Mouse (Mus musculus) testis, adult 2 months (tissue): ENCODE measurements at regions not wholly inside any gene's neighbourhood (a gene's known extent, or its start where the extent isn't known, plus 50 kb on each side); places are given as distances from the start of the nearest gene placed in this dataset.

Experiments used
- H3K27ac ChIP-seq: fragments of 200-500 bp; 2 replicates; pipeline ENCODE4 v1.5.1; 2012; ENCODE audit warnings: low read depth, low read length; ENCODE audit not compliant: control insufficient read depth, insufficient read depth
- H3K27me3 ChIP-seq: fragments of 200-500 bp; 2 replicates; pipeline ENCODE4 v1.6.1; 2012; ENCODE audit warnings: mild to moderate bottlenecking, low read length, moderate library complexity; ENCODE audit not compliant: control insufficient read depth, insufficient read depth
- H3K36me3 ChIP-seq: fragments of 200-500 bp; 2 replicates; pipeline ENCODE4 v1.6.1; 2012; ENCODE audit warnings: mild to moderate bottlenecking, low read length; ENCODE audit not compliant: control insufficient read depth, insufficient read depth
- H3K4me1 ChIP-seq: fragments of 200-500 bp; 2 replicates; pipeline ENCODE4 v1.6.1; 2012; ENCODE audit warnings: low read length; ENCODE audit not compliant: control insufficient read depth, insufficient read depth
- H3K4me3 ChIP-seq: fragments of 200-500 bp; 2 replicates; pipeline ENCODE4 v1.5.1; 2012; ENCODE audit warnings: low read depth, mild to moderate bottlenecking, low read length, moderate library complexity, mixed read lengths; ENCODE audit not compliant: control insufficient read depth
- CTCF ChIP-seq: fragments of 200-500 bp; IDR thresholded peaks from 2 replicates; pipeline ENCODE4 v1.5.1; 2012; ENCODE audit warnings: low read depth, mild to moderate bottlenecking, inconsistent platforms, low read length, moderate library complexity; ENCODE audit not compliant: control insufficient read depth, insufficient read depth, insufficient replicate concordance
- POLR2A ChIP-seq: fragments of 200-500 bp; IDR thresholded peaks from 2 replicates; pipeline ENCODE4 v1.6.1; 2012; ENCODE audit warnings: low read depth, mild to moderate bottlenecking, inconsistent platforms, low read length, moderate library complexity; ENCODE audit not compliant: control insufficient read depth

DNA sequence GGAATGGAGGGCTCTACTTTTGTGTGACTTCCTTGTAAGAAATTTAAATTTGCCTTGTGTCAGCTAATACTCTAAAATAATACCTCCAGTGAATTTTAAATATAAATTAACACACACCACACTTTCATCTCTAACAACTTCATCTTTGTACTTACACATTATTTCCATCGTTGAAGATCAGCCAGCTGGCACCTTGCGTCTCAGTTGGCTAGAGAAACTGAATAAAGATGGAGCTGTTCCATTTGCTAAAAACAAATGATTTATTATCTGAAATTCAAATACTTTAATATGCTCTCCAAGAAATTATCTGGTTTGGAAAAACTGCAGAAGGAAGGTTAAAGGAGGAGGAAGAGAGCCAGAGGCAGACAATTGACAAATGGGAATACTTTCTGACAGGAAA is 122.0 kb upstream of the Gm11096 start:
- no peak overlapping the region for H3K4me3 ChIP-seq
- no peaks in the 10 kb centered on the region for H3K27me3 ChIP-seq
- H3K36me3 ChIP-seq, result no peaks in the 10 kb centered on the region
- no peak overlapping the region for H3K27ac ChIP-seq
- no peaks in the 10 kb centered on the region for H3K4me1 ChIP-seq
- TF ChIP-seq CTCF (no peak), POLR2A (no peak)

GRCm38 (mm10) chr17:81316655-81317054 is 124.9 kb upstream of the Gm11096 start:
- H3K27ac ChIP-seq, result no peak overlapping the region
- no peaks in the 10 kb centered on the region for H3K36me3 ChIP-seq
- no peaks in the 10 kb centered on the region for H3K27me3 ChIP-seq
- no peaks in the 10 kb centered on the region for H3K4me1 ChIP-seq
- TF ChIP-seq CTCF (no peak), POLR2A (no peak)
- no peak overlapping the region for H3K4me3 ChIP-seq

- Histone ChIP-seq H3K27ac (no peak overlapping the region), H3K4me3 (no peak overlapping the region), H3K27me3 (no peaks in the 10 kb centered on the region), H3K4me1 (no peaks in the 10 kb centered on the region), H3K36me3 (no peaks in the 10 kb centered on the region)
- no peak for TF ChIP-seq POLR2A
- no peak for TF ChIP-seq CTCF
Observed at GRCm38 (mm10) chr17:81305880-81306279, 135.7 kb upstream of the Gm11096 start.

GRCm38 (mm10) chr17:81304574-81304973 is 137.0 kb upstream of the Gm11096 start:
- Histone ChIP-seq H3K4me3 (no peak overlapping the region), H3K27ac (no peak overlapping the region), H3K27me3 (no peaks in the 10 kb centered on the region), H3K36me3 (no peaks in the 10 kb centered on the region), H3K4me1 (no peaks in the 10 kb centered on the region)
- TF ChIP-seq POLR2A, result no peak
- no peak for TF ChIP-seq CTCF

GRCm38 (mm10) chr17:81302490-81302889 is 139.1 kb upstream of the Gm11096 start:
- H3K4me1 ChIP-seq, result no peaks in the 10 kb centered on the region
- H3K4me3 ChIP-seq, result no peak overlapping the region
- H3K27me3 ChIP-seq, result no peaks in the 10 kb centered on the region
- H3K36me3 ChIP-seq, result no peaks in the 10 kb centered on the region
- no peak overlapping the region for H3K27ac ChIP-seq
- TF ChIP-seq POLR2A (no peak), CTCF (no peak)

- no peaks in the 10 kb centered on the region for H3K4me1 ChIP-seq
- no peaks in the 10 kb centered on the region for H3K27me3 ChIP-seq
- no peak overlapping the region for H3K4me3 ChIP-seq
- no peaks in the 10 kb centered on the region for H3K36me3 ChIP-seq
- no peak for TF ChIP-seq POLR2A
- TF ChIP-seq CTCF, result no peak
- no peak overlapping the region for H3K27ac ChIP-seq
Observed at GRCm38 (mm10) chr17:81291829-81292228, 149.7 kb upstream of the Gm11096 start.

- H3K36me3 ChIP-seq, result no peaks in the 10 kb centered on the region
- H3K27ac ChIP-seq, result no peak overlapping the region
- H3K4me3 ChIP-seq, result no peak overlapping the region
- no peaks in the 10 kb centered on the region for H3K4me1 ChIP-seq
- no peaks in the 10 kb centered on the region for H3K27me3 ChIP-seq
- TF ChIP-seq POLR2A (no peak), CTCF (no peak)
Observed at GRCm38 (mm10) chr17:81282543-81282942, 159.0 kb upstream of the Gm11096 start.

DNA sequence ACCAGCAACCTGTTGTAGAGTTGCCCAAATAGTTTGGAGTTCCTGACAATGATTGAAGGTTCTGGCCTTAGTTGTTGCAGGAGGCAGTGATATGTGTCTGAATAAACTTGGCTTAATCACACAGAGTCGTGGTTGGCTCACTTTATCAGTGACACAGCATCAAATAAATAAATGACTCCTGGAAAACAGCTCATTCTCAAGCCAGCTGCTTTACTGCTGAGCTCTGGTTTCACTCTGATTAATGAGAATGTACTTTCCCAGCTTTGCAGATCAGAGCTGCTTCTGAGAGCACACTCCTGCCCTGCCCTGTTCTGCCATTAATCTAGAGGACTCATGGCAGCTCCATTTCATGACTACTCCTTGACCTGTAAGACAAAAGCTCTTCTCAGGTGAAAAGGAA is 171.3 kb upstream of the Gm11096 start:
- Histone ChIP-seq H3K27ac (no peak overlapping the region), H3K27me3 (no peaks in the 10 kb centered on the region), H3K36me3 (no peaks in the 10 kb centered on the region), H3K4me3 (no peak overlapping the region), H3K4me1 (no peaks in the 10 kb centered on the region)
- no peak for TF ChIP-seq CTCF
